ENCODE assay signal across 9 mouse cellular contexts in genomic region chr5:117032130-117032529, GRCm38 (mm10).
DNase-seq lines count a peak whose midpoint lies in the region.
"Had no signal": no experiment of that assay in that cellular context is flagged by ENCODE, and none has a peak within 500 bp of the region (broad histone marks: within the 10 kb centered on the region; RNA-seq: fewer than 3 reads in every experiment).

No protein-coding gene starts in this region.

- intact Hi-C loops in heart, postnatal 36 days (cut with DNase I): no loop called here

- DNase-seq in left cerebral cortex, adult 18-20 months (ENCODE audit: low spot score in 2 of 2): peak; percentile 13 to 16
- DNase-seq in left cerebral cortex, adult 11 months (ENCODE audit: low spot score): no peak
- DNase-seq in cerebellum, postnatal 10 days: peak; percentile 96 to 97
- peak; percentile 70 to 79 for DNase-seq in layer of hippocampus, postnatal 10 days (ENCODE audit: low spot score in 2 of 2)
- peak; percentile 57 for DNase-seq in right cerebral cortex, postnatal 4 days
- no peak for DNase-seq in adipocyte (ENCODE audit: low spot score)
- no peak for DNase-seq in heart, postnatal 36 days
- DNase-seq: kidney, postnatal 4 days; lung, embryonic 14.5 days had no signal

Comparison
In these comparisons a context has a peak if more than half of its experiments do, and no peak if none do; other contexts are left out.
1. DNase-seq: peak in left cerebral cortex, adult 18-20 months (2 of 2), cerebellum, postnatal 10 days (2 of 2), layer of hippocampus, postnatal 10 days (2 of 2) and right cerebral cortex, postnatal 4 days (single experiment); none in left cerebral cortex, adult 11 months (single experiment), adipocyte (single experiment) and heart, postnatal 36 days (0 of 2).